Mouse (Mus musculus) adrenal gland, postnatal 25 days (tissue): ENCODE measurements around the gene Sbk2. TPM values are rescaled to one million over a fixed set of nuclear protein-coding genes. Genes with fewer than 3 reads are reported as not detected.

Source experiments
- DNase-seq: peaks from one replicate; pipeline ENCODE4 v3.0.0; 2021; ENCODE audit warnings: mixed read lengths
- total RNA-seq: library from RNA; stranded (reverse); gene quantifications from 2 replicates; pipeline ENCODE4 v1.2.3, GENCODE M21; 2021

Gene Sbk2
- total RNA-seq, 1 experiment from 2014 or later: 0.55 TPM

DNA sequence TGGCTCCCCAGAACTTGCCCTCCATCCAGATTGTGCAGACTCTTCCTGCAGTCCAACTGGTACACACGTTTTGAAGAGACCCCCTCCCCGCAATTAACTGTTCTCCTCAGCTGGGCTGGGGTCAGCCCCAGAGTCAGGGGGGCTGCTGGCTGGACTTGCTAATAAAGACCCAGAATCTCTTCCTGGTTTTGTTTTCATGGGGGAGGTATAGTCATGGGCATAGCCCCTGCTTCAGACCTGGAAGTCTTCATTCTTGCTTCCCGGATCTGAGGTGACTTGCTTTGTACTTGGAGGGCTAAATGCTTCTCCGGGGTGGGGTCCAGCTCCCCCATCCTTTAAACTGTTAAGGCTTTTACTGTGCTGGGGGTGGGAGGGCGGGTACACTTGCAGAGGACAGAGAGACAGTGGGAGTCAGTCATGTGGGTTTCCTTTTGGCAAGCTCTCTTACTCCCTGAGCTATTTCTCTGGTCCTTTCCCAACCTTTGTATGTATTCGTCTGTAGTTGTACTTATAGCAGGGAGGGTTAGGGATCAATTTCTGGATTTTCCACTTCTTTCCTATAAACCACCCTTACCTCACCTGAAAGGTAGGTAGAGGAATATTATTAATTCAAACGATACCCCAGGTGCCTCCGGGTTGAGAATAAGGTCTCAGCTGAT lies 42.3 kb downstream of the Sbk2 start, which contains the start of gene Nat14:
Gene Nat14, plus strand, starts transcription at position 205 of the 659 bp plus-strand sequence.
- no peak for DNase-seq

DNA sequence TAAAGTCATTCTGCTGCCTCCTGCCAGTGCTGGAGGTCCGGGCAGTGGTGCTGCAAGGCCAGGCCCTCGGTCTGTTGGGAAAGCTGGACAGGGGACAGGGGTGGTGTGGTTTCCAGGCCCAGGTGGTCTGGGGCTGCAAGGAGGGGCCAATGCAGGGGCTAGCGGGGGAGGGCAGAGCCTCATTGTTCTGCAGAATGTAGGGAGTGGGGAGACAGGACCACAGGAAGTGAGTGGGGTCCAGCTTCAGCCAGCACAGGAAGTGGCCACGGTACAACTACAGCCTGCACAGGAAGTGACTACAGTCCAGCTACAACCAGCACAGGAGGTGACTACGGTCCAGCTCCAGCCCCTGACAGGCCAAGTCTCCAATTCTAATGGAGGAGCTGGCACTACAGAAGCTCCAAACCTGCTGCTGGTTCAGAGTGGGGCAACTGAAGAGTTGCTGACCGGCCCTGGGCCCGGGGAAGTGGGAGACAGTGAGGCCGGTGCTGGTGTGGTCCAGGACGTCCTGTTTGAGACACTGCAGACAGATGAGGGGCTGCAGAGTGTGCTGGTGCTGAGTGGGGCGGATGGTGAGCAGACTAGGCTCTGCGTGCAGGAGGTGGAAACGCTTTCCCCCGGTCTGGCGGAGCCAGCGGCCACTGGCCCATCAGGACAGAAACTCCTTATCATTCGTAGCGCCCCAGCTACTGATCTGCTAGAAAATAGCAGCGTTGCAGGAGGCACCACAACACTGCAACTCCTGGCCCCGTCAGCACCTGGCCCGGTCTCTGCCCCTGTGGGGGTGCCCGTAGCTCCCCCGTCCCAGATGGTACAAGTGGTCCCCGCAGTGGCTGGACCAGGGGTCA lies 43.0 kb downstream of the Sbk2 start:
- no peak for DNase-seq

DNA sequence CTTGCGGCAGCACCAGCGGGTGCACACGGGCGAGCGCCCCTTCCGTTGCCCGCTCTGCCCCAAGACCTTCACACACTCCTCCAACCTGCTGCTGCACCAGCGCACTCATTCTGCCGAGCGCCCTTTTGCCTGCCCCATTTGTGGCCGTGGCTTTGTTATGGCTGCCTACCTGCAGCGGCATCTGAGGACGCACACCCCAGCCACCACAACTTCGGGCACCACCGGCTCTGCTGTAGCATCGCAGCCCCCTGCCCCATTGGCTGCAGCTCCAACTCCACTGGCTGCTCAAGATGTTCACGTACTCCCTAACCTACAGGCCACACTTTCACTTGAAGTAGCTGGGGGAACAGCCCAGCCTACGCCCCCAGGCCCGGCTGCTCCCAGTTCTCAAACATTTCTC lies 43.7 kb downstream of the Sbk2 start:
- no peak for DNase-seq

DNA sequence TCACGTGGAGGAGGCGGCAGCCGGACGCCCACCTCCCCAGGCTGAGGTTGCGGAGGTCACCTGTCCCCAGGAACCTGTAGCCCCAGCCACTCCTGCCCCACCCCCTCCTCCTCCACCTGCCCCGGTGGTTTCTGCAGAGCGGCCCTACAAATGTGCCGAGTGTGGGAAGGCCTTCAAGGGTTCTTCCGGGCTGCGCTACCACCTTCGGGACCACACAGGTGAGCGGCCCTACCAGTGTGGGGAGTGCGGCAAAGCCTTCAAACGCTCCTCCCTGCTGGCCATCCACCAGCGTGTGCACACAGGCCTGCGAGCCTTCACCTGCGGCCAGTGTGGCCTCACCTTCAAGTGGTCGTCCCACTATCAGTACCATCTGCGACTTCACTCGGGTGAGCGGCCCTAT lies 44.2 kb downstream of the Sbk2 start:
- DNase-seq: no peak

DNA sequence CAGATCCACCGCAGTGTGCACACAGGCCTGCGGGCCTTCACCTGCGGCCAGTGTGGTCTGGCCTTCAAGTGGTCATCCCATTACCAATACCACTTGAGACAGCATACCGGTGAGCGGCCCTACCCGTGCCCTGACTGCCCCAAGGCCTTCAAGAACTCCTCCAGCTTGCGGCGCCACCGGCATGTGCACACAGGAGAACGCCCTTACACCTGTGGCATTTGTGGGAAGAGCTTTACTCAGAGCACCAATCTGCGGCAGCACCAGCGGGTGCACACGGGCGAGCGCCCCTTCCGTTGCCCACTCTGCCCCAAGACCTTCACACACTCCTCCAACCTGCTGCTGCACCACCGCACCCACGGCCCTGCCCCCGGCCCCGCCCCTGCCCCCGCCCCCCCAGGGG lies 45.1 kb downstream of the Sbk2 start:
- no peak for DNase-seq

DNA sequence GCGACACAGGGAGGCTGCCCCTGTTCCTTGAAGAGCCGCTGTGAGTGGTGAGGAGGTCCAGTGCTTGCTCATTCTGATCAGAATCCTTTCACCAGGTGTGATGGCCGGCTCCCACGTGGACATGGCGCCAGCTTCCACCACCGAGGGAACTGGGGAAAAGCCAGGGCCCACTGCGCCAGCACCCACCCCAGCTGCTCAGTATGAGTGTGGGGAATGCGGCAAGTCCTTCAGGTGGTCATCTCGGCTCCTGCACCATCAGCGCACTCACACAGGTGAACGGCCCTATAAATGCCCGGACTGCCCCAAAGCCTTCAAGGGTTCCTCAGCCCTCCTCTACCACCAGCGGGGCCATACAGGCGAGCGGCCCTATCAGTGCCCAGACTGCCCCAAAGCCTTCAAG lies 45.5 kb downstream of the Sbk2 start:
- DNase-seq: no peak

DNA sequence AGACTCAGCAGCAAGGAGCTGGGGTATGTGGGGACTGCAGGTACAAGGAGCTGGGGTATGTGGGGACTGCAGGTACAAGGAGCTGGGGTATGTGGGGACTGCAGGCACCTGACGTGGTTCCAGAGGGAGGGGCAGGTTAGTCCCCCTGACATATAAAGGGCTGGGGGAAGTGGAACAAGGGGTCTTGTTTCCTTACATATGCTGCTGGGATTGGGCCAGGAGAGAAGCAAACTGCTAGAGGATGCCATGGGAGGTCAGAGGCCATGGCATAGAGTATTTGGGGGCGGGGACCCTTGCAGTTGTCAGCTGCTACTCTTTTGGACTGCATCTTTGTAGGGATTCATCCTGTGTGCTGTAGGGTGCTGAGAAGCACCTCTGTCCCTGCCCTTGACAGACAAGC lies 46.7 kb downstream of the Sbk2 start:
- no peak for DNase-seq

DNA sequence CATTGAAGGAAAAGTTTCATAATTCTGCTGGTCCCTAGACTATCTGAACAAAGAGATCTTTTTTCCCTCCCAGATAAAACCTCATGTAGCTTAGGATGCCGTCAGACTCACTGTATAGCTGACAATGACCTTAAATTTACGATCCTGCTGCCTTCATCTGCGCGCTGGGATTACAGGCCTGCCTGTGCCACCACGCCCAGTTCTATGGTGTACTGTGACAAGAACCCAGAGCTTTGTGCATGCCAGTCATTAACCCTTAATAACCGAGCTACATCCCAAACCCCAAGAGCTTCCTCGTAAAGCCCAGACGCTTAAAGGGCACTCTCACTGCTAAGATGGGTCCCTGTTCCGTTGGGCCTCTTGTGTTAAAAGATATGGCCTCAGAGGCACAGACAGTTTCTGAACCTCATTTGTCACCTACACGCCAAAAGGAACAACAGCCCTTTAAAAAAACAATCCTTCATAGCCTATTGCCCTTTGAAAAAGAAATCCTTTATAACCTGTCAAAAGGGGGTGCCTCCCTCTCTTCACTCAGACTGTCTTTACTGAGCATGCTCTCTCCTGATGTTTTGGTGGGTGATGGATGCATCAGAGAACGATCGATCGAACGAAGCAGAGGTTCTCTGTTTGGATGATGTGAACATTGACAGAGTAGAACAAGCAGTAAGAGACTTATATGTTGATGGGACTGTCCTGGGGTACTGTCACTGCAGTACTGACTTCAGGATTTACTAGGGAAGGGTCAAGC lies 48.4 kb downstream of the Sbk2 start:
- DNase-seq: no peak

DNA sequence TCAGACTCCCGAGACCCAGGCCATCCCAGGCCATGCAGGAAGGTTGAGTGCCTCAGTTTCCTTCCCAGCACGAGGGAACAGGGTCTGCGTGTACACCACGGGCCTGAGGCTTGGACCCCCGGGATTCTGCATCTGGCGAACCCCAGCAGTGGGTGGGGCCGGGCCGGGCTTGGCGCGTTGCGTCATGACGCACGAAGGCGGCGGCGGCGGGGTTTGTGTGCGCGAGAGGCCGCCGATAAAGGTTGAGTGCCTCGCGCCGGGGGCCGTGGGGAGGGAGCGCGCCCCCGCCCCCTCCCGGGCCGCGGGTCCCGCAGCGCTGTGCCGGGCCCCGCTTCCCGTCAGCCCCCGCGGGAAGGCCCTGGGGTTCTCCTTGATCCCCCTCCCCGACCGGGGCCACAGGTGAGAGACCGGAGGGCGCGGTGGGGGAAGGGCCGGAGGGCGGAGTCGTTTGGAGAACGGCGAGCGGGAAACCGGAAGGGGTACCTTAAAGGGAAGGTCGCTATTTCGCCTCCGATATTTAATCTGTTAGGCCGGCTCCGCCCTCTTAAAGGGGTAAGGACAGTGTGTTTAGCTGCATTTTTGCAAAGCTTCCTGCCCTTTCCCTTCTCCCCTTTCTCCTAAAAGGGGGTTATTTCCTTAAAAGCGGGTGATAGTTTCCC lies 49.1 kb downstream of the Sbk2 start, which contains the start of gene Zfp628:
Gene Zfp628, plus strand, starts transcription at position 211 of the 659 bp plus-strand sequence.
- peak; percentile 94 for DNase-seq

DNA sequence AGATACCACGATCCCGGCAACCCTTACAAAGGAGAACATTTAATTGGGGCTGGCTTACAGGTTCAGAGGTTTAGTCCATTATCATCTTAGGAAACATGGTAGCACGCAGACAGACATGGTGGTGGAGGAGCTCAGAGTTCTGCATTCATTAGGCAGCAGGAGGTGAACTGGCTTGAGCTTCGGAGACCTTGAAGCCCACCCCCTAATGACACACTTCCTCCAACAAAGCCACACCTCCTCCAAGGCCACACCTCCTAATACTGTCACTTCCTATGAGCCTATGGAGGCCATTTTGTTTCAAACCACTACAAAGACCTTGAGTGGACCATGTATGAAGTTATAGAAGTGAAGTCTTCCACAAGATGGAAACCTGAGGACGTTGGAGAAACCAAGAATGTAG lies 52.0 kb downstream of the Sbk2 start:
- no peak for DNase-seq

DNA sequence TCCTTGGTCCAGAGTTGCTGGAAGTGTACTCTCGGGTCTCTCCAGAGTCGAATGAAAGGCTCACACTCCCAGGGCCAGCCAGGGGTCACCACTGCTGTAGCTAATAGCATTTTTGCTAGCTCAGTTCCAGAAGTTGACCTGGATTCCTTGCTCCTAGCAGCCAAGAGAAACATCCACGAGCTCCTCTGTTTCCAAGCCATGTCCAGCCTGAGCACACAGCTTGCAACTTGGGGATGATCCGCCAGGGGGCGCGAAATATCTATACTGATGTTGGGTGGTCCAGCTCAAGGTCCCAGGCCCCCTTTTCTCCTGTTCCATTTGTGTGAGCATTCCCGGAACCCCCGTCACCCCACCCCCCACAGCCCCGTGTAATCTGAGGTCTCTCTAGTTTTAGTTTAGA lies 52.6 kb downstream of the Sbk2 start:
- peak; percentile 69 for DNase-seq

DNA sequence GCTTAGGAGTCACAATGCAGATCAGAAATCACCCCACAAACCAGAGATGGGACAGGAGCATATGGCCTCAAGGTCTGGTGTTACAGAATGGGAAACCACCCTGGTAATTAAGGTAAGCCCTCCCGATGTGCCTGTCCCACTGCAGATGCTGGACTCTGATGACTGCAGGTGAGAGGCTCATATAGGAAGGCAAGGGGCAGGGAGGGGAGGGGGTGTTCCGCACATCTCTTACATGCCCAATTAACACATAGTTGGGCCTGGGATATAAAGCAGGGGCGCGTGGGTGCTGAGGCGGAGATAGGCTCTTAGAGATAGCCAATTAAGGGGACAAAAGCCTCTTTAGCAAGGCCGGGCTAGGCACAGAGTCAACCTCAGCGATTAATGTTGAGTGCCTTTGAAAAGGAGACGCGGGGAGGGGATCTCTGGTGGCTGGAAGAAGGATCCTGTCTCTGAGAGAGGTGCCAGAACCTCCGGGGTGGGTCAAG lies 57.7 kb downstream of the Sbk2 start, which contains the start of gene Gm36210:
Gene Gm36210, minus strand, starts transcription at position 51 of the 485 bp plus-strand sequence.
- DNase-seq: no peak

DNA sequence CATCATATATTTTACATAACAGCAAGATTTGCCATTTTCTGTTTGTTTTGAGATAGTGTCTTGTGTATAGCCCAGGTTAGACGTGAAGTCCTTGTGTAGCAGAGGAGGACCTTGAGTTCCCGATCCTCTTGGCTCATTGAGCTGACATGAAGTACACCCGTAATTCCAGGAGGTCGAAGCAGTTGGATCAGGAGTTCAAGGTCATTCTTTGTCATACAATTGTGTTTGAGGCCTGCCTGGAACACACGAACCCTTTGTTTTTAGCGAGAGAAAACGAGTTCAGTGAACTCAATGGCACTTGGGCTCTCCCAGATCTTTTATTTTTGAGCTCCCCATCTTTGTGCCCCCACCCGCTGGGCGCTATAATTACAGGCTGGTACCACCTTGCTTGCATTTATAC lies 61.8 kb downstream of the Sbk2 start:
- no peak for DNase-seq

DNA sequence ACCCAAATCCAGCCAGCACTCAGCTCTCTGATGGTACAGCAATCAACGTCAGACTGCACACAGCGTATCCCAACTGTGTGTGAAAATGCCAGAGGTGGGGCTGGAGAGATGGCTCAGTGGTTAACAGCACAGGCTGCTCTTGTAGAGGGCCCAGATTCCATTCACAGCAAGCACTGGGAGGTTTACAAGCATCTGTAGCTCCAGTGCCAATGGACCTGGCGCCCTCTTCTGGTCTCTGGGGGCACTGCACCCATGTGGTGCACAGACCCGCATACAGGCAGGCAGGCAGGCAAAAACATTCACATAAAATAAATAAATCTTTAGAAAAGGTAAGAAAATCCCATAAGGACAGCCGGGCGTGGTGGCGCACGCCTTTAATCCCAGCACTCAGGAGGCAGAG lies 63.0 kb downstream of the Sbk2 start:
- DNase-seq: no peak

DNA sequence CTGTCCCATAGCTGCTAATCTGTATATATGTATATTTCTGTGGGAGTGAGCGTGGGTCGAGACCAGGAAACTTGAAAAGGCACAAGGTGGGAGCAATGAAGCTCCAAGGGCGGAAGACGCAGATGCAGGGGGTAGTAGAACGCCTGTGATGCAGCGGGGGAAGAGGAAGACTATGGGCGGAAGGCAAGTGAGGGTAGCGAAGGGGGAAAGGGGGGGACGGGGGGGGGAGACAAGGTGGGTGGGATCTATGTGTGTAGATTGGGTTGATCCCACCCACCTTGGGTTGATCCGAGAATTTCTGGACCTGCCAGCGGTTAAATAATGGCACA lies 63.7 kb downstream of the Sbk2 start:
- DNase-seq: no peak

DNA sequence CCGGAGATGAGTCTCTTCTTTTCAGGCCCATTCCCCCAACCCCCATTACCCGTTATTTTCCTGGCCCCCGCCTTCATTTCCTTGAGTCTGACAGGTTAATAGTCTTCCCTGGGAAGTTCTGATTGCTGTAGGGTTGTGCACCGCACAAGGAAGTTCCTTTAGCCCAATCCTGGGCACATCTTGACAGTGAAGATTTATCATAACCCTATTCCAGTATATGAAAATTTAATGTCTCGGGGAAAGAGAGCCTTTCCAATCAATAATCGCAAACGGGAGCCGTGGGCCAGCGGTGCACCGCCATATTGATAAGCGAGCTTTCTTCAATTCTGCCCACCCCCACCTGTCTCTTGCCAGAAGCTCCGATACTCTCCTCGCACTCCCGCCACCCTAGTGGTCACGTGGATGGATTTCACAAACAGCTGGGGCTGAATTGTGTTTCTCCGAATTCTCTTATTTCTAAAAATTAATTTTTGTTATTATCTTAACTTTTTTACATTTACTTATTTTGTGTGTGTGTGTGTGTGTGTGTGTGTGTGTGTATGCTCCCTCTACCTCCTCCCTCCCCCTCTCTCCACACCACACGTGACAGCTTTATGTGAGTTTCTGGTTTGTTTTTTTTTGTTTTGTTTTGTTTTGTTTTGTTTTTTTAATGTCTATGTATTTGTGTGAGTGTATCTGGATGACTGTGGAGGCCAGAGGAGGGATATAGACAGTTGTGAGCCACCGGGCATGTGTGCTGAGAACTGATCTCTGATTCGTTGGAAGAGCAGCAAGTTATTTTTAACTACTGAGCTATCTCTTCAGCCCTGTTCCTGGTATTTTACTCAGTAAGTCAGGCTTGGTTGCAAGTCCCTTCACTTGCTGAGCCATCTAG lies 64.3 kb downstream of the Sbk2 start:
- no peak for DNase-seq

DNA sequence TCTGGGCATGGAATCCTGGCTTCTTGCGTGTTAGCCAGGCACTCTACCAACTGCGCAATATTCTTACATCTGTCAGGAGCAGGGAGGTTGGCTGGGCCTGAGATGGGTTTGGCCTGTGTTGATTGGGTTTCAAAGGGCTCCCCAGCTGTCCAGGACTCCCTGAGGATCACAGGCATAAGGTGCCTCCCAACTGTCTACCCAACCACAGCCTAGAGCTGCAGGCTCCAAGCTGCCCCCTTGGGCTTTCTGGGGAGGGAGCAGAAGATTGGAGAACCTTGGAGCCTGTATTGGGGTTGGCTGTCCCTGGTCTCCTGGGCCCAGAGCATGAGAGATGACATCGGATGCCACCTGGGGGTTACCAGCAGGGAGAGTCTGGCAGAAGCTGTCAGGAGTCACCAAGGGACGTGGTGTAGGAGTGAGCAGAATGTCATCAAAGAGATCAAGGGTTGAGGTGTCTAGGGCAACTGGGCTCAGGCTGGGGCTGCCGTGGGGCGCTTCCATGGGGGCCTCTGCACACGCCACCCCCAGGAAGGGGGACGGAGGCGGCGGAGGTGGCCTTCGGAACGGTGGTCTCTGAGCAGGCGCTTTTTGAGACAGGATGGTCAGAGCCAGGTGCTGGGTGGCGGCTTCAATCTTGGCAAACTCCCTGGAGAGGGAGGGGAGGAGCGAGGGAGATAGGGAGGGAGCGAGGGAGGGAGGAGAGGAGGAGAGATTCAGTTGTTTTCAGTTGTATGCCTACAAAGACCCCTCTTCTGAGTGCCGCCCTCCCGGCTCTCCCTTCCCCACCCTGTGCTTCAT lies 65.2 kb downstream of the Sbk2 start:
- no peak for DNase-seq

DNA sequence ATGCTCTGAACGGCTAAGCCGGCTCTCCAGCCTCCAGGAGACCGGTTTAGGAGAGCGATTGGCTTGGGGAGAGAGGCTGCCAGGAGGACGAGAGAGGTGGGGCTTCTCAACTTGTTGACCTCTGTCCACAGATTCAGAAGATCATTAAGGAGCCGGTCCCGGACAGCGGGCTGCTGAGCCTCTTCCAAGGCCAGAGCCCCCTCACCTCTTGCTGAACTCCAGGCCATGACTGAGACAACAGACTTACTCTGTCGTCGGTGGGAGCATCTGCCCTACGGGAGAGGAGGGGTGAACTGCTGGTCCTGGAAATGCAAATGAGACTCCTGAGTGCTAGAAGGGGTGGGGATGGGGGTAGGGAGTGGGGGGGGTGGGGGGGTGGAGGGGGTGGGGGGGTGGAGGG lies 69.0 kb downstream of the Sbk2 start:
- DNase-seq: no peak
